Mouse (Mus musculus) cortical plate, adult 2 months (tissue): ENCODE measurements around the gene Slc24a1.

Source experiments
- CTCF ChIP-seq: fragments of 200-500 bp; IDR thresholded peaks from 2 replicates; pipeline ENCODE4 v1.5.1; 2011; ENCODE audit warnings: mild to moderate bottlenecking, control low read depth, low read length; ENCODE audit not compliant: insufficient read depth; ENCODE audit errors: extremely low read depth
- POLR2A ChIP-seq: fragments of 200-500 bp; IDR thresholded peaks from 2 replicates; pipeline ENCODE4 v1.6.1; 2011; ENCODE audit warnings: mild to moderate bottlenecking, low read length, control low read depth; ENCODE audit not compliant: insufficient read depth; ENCODE audit errors: extremely low read depth

DNA sequence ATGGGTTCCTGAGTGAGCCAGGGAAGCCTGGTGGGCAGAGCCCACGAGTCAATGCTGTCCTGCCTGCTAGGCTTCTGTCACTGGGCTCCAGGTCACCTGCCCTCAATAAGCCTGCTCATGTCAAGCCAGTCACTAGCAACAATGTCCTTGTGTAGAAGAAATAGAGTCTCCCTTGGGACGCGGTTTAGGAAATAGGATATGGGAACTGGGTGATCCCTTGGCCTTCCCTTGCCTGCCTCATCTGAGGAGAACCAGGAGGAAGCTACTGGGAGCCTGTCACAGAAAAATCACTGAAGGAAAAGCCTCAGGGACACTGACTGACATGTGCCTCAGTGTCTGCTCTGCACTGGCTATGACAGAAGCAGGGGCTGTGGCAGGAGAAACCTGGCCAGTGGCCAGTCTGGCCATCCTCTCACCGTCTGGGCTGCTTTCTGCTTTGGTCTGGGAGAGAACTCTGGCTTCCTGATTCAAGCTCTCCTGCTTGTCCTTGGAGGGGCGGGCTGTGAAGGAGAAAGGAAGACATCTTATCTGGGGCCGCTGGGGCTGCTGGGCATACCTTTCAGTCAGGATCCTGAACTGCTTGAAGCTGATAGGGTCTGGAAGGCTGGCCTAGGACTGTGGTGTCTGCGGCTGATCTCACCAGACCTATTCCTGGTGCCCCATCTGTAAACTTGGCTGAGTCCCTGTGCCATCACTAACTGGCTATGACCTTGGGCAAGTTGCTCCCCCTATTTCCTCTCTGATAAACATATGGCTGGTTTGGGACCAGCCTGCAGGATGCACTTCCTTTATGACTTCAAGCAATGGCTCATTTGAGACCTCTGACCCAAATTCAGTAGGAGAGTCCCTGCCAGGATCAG is 19.4 kb downstream of the Slc24a1 start:
- TF ChIP-seq POLR2A (no peak), CTCF (no peak)
